Mouse (Mus musculus) brain, embryonic 14.5 days (tissue): ENCODE measurements at regions not wholly inside any gene's neighbourhood (a gene's known extent, or its start where the extent isn't known, plus 50 kb on each side); places are given as distances from the start of the nearest gene placed in this dataset.

Source experiments
- DNase-seq: peaks from one replicate; pipeline ENCODE4 v3.0.0-alpha.2; 2011; ENCODE audit warnings: low read depth
- CTCF ChIP-seq: fragments of 200-500 bp; IDR thresholded peaks from 2 replicates; pipeline ENCODE4 v1.5.1; 2012; ENCODE audit warnings: inconsistent platforms, mild to moderate bottlenecking, moderate library complexity, borderline replicate concordance; ENCODE audit not compliant: insufficient read depth, insufficient read length; ENCODE audit errors: extremely low read depth
- POLR2A ChIP-seq: fragments of 200-500 bp; IDR thresholded peaks from 2 replicates; pipeline ENCODE4 v1.6.1; 2012; ENCODE audit warnings: mild to moderate bottlenecking, inconsistent platforms, borderline replicate concordance; ENCODE audit not compliant: poor library complexity, insufficient read depth, insufficient read length, severe bottlenecking; ENCODE audit errors: extremely low read depth

GRCm38 (mm10) chr12:30510861-30511260, 73.4 kb upstream of the Tmem18 start:
- DNase-seq, result peak; percentile 11
- TF ChIP-seq POLR2A (no peak), CTCF (no peak)

- DNase-seq, result peak; percentile 31
- TF ChIP-seq CTCF (no peak), POLR2A (no peak)
Observed at GRCm38 (mm10) chr12:30483370-30483769, 100.9 kb upstream of the Tmem18 start.

GRCm38 (mm10) chr12:30473473-30473815, 100.3 kb upstream of the Sntg2 start:
- no peak for TF ChIP-seq POLR2A
- no peak for TF ChIP-seq CTCF
- peak; percentile 20 for DNase-seq

- TF ChIP-seq CTCF, result no peak
- TF ChIP-seq POLR2A, result no peak
- DNase-seq, result peak; percentile 63
Observed at GRCm38 (mm10) chr12:30472743-30473472, 99.7 kb upstream of the Sntg2 start.

GRCm38 (mm10) chr12:30467186-30467585, 94.0 kb upstream of the Sntg2 start:
- peak; percentile 16 for DNase-seq
- TF ChIP-seq POLR2A, result no peak
- no peak for TF ChIP-seq CTCF

GRCm38 (mm10) chr12:30450614-30451013, 77.4 kb upstream of the Sntg2 start:
- no peak for DNase-seq
- TF ChIP-seq POLR2A (no peak), CTCF (peak; percentile 40; the same call in 1 of the 2 replicates)

GRCm38 (mm10) chr12:30434892-30435291, 61.7 kb upstream of the Sntg2 start:
- no peak for DNase-seq
- no peak for TF ChIP-seq POLR2A
- no peak for TF ChIP-seq CTCF

- no peak for DNase-seq
- no peak for TF ChIP-seq POLR2A
- no peak for TF ChIP-seq CTCF
Observed at GRCm38 (mm10) chr12:30432861-30433260, 59.7 kb upstream of the Sntg2 start.

- TF ChIP-seq CTCF (no peak), POLR2A (no peak)
- no peak for DNase-seq
Observed at GRCm38 (mm10) chr12:30430641-30431040, 57.5 kb upstream of the Sntg2 start.

GRCm38 (mm10) chr12:30425301-30425700, 52.1 kb upstream of the Sntg2 start:
- TF ChIP-seq POLR2A, result no peak
- TF ChIP-seq CTCF, result no peak
- DNase-seq, result no peak
